Mouse (Mus musculus) cerebellum, adult 2 months (tissue): Measurements from ENCODE around the gene Trappc6a. TPM values are rescaled to one million over a fixed set of nuclear protein-coding genes. Genes with fewer than 3 reads are reported as not detected.
A peak's percentile ranks its signal among the peaks of the same experiment; 100 is the strongest.
"Not testable (repeated sequence)": the region's sequence is repeated elsewhere in the genome, so short reads cannot be mapped to it uniquely, and the experiment has no call there.

Source experiments
- DNase-seq, 2 experiments: peaks; one replicate each; pipeline ENCODE4 v3.0.0; 2021
- H3K27ac ChIP-seq: fragments of 200-500 bp; 2 replicates; pipeline ENCODE4 v1.5.1; 2012; ENCODE audit warnings: low read length, control low read depth, inconsistent platforms; ENCODE audit not compliant: insufficient read depth
- H3K27me3 ChIP-seq: fragments of 200-500 bp; 2 replicates; pipeline ENCODE4 v1.6.1; 2012; ENCODE audit warnings: inconsistent platforms, mild to moderate bottlenecking, low read length, moderate library complexity; ENCODE audit not compliant: control insufficient read depth, insufficient read depth
- H3K4me1 ChIP-seq: fragments of 200-500 bp; 2 replicates; pipeline ENCODE4 v1.6.1; 2011; ENCODE audit warnings: low read length; ENCODE audit not compliant: control insufficient read depth, insufficient read depth
- H3K4me3 ChIP-seq: fragments of 200-500 bp; replicated peaks from 2 replicates; pipeline ENCODE3; 2011; ENCODE audit warnings: mild to moderate bottlenecking, low read depth, low read length, control low read depth; ENCODE audit not compliant: insufficient read depth
- CTCF ChIP-seq: fragments of 200-500 bp; IDR thresholded peaks from 2 replicates; pipeline ENCODE4 v1.5.1; 2011; ENCODE audit warnings: low read depth, mild to moderate bottlenecking, control low read depth, low read length, moderate library complexity, borderline replicate concordance; ENCODE audit not compliant: insufficient read depth
- POLR2A ChIP-seq: fragments of 200-500 bp; IDR thresholded peaks from 2 replicates; pipeline ENCODE4 v1.6.1; 2011; ENCODE audit warnings: low read length, control low read depth, borderline replicate concordance; ENCODE audit not compliant: insufficient read depth
- WGBS: fragments of 180-500 bp; shearing (Covaris S2); methylation state at CpG from one replicate; pipeline ENCODE4 v1.1.7; 2018; 5-methylcytosine and 5-hydroxymethylcytosine counted together
- polyA plus RNA-seq: library from polyadenylated mRNA; depleted of rRNA; stranded (reverse); fragments of >200 nt; gene quantifications from 2 replicates; pipeline ENCODE4 v1.2.3, GENCODE M21; 2012

Gene Trappc6a
- polyA plus RNA-seq, 1 experiment, result 23.0 TPM

GRCm38 (mm10) chr7:19506326-19506725 lies 1.9 kb upstream of the Trappc6a start:
- Histone ChIP-seq H3K4me1 (peaks cover 7% of the 10 kb centered on the region; the same call in 1 of the 2 replicates), H3K27ac (no peak overlapping the region), H3K27me3 (no peaks in the 10 kb centered on the region), H3K4me3 (no peak overlapping the region)
- WGBS, result 51% methylated on average over 6 of the region's 6 CpGs
- DNase-seq, result no peak
- no peak for TF ChIP-seq POLR2A
- no peak for TF ChIP-seq CTCF

DNA sequence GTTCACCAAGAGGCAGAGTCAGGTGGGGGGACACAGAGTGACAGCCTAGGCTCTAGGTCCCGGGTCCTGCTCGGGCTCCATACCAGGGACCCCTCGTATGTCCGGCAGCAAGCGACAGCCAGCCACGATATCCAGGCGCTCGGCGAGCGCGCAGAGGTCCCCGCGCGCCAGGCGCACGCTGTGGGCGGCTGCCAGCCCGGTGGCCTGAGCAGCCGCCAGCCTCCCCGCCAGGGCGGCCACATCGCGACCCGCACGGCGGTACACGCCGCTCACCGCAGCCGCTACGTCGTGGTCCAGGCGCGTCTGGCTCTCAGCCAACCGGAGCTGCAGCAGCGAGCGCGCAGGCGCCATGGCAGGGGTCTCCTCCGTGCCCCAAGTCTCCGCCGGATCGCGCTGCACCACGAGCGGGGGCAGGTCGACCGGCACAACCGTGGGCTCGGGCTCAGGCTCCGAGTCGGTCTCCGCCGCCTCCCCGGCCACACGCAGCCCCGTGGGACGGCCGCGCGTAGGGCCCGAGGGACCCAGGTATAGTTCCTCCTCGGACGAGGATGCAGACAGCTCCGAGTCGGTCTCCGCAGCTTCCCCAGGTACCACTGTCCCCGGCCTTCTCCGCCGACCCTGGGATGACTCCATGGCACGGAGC lies 1.1 kb upstream of the Trappc6a start:
- peak; percentile 38 to 43 for DNase-seq
- Histone ChIP-seq H3K4me1 (peaks cover 7% of the 10 kb centered on the region; the same call in 1 of the 2 replicates), H3K27ac (no peak overlapping the region), H3K27me3 (no peaks in the 10 kb centered on the region), H3K4me3 (peak overlapping the region; percentile 94)
- WGBS, result 2% methylated on average over 71 of the region's 71 CpGs
- TF ChIP-seq CTCF (no peak), POLR2A (no peak)

- H3K4me3 ChIP-seq, result peak overlapping the region; percentile 94
- H3K27ac ChIP-seq, result no peak overlapping the region
- no peaks in the 10 kb centered on the region for H3K27me3 ChIP-seq
- H3K4me1 ChIP-seq, result peaks cover 7% of the 10 kb centered on the region; the same call in 1 of the 2 replicates
- DNase-seq, result no peak
- TF ChIP-seq POLR2A, result no peak
- TF ChIP-seq CTCF, result no peak
- WGBS, result 3% methylated on average over 18 of the region's 18 CpGs
Observed at GRCm38 (mm10) chr7:19507612-19507981, 598 bp upstream of the Trappc6a start.

DNA sequence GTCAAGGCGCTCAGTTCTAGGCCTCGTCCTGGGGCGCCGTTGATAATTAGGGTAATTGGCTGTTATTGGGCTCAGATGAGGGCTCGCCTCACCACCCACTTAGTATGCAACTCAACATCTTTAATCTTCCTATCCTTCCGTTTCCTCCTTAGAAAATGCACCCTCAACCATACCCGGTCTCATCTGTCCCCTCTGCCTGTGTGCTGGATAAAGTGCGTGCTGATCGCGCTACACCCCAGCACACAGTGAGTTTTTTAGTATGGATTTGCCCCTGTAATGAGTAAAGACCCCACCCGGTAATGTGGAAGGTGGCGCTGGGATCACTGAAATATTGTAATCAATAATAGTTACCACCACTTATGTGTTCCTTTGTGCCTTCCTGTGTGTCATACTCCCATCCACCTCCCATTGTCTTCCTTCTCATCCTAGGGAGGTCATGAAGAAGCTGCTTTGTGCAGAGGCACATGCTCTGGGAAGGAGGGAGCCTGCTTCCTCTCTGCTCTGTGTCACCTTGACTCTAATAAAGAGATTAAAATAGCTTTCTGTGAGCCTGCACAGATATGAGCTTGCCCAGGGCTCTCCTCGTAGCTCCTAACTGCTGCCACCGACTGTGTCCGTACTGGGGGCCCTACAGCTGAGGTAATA lies 851 bp downstream of the Trappc6a start:
- no peaks in the 10 kb centered on the region for H3K27me3 ChIP-seq
- no peak for DNase-seq
- H3K4me3 ChIP-seq, result peak overlapping the region; percentile 94
- H3K27ac ChIP-seq, result peak overlapping the region; percentile 29; the same call in 1 of the 2 replicates
- TF ChIP-seq CTCF, result no peak
- TF ChIP-seq POLR2A, result no peak
- H3K4me1 ChIP-seq, result 0 out of 2 replicates have a peak, but pooled peaks cover 4% of the 10 kb centered on the region
- 3% methylated on average over 15 of the region's 15 CpGs for WGBS

DNA sequence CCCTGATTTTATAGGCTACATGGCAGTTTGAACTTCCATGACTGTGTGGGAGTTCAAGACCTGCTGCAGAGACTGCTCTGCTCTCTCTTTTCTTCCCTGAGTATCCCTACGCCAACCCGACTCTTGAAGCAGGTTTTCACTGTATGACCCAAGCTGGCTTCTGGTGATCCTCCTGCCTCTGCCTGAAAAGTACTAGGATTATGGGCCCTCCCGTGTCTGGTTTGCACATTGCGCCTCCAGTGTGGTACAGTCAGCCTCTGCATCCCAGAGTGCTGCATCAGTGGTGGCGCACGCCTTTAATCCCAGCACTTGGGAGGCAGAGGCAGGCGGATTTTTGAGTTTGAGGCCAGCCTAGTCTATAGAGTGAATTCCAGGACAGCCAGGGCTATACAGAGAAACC lies 1.6 kb downstream of the Trappc6a start:
- DNase-seq, result no peak
- TF ChIP-seq POLR2A (no peak), CTCF (no peak)
- H3K27ac ChIP-seq, result no peak overlapping the region
- H3K27me3 ChIP-seq, result no peaks in the 10 kb centered on the region
- 0 out of 2 replicates have a peak, but pooled peaks cover 4% of the 10 kb centered on the region for H3K4me1 ChIP-seq
- H3K4me3 ChIP-seq, result no peak overlapping the region
- WGBS, result 93% methylated on average over 7 of the region's 7 CpGs

GRCm38 (mm10) chr7:19511934-19512333 lies 3.7 kb downstream of the Trappc6a start:
- H3K4me1 ChIP-seq, H3K4me3 ChIP-seq, H3K27ac ChIP-seq, H3K27me3 ChIP-seq, DNase-seq: not testable (repeated sequence)
- WGBS, result 83% methylated on average over 6 of the region's 7 CpGs

DNA sequence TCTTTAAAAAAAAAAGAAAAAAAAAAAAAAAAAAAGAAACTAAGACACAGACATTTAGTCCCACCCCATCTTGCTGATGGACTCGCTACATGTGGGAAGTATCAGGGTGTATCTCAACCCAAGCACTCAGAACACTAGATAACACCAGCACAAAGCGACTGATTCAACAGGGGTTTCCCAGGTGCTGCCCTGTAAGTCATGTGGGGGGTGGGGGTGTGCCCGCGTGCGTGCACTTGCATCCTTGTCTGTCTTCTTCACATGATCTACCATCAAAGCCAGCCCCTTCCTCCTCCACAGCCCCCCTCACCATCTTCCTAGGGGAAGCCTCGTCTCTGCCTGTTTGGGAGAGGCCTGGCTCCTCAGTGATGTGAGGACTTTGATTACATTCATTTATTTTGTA lies 4.2 kb downstream of the Trappc6a start:
- Histone ChIP-seq H3K4me1 (peaks cover 8% of the 10 kb centered on the region), H3K27me3 (no peaks in the 10 kb centered on the region), H3K27ac (no peak overlapping the region), H3K4me3 (no peak overlapping the region)
- 81% methylated on average over 6 of the region's 6 CpGs for WGBS
- DNase-seq, result no peak
- no peak for TF ChIP-seq CTCF

DNA sequence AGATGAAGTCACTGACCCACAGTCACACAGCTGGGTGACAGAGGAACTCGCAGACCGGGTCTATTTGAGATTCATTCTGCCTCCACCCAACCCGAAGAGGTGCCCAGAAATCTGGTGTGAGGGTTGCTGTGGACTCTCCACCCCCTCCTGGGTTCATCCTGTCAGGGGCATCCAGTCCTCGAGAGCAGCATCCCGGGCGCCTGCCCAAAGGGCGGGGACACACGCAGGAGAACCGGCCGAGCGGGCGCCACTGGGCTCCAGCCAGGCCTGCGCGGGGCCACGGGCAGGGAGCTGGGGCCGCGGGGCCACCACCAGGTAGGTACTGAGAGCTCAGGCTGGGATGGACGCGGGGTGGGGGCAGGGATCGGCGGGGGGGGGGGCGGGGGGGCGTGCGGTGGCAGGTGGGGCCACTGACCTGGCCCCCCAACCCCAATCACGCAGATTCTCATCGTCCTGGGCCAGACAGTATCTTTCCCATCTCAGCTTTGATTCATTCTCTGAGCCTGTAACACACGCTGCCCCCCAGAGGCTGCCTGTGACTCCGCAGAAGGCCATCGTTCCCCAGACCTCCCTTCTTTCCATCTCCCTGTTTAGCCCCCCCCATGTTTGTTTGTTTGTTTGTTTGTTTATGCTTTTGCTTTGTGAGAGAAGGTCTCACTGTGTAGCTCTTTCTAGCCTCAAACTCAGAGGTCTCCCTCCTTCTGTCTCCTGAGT lies 9.6 kb downstream of the Trappc6a start, which contains the start of gene Nkpd1:
Nkpd1 (plus strand) TSS at position 187 of the 714 bp plus-strand sequence.
- H3K27ac ChIP-seq, result no peak within 1 kb of the TSS
- WGBS, result under 1% methylated on average over 23 of the region's 29 CpGs
- peak; percentile 60 to 62 for DNase-seq
- peak within 1 kb of the TSS; percentile 33 for H3K4me3 ChIP-seq
- TF ChIP-seq POLR2A (no peak), CTCF (peak; percentile 63)
- H3K4me1 ChIP-seq, result peaks cover 6% of the 10 kb centered on the region
- H3K27me3 ChIP-seq, result no peaks in the 10 kb centered on the region
